Mouse (Mus musculus) T-cell, adult 2 months (primary cell): Measurements from ENCODE around the gene Creb5.

ENCODE experiments used
- DNase-seq: peaks from one replicate; pipeline ENCODE4 v3.0.0; 2022; ENCODE audit warnings: low spot score

Gene Creb5

GRCm38 (mm10) chr6:53592230-53592629, 305.2 kb downstream of the Creb5 start:
- DNase-seq, result no peak

- DNase-seq, result no peak
Observed at GRCm38 (mm10) chr6:53593603-53594002, 306.5 kb downstream of the Creb5 start.

- DNase-seq, result no peak
Observed at GRCm38 (mm10) chr6:53594316-53594715, 307.2 kb downstream of the Creb5 start.

GRCm38 (mm10) chr6:53596402-53596801, 309.3 kb downstream of the Creb5 start:
- DNase-seq, result no peak

GRCm38 (mm10) chr6:53603041-53603440, 316.0 kb downstream of the Creb5 start:
- DNase-seq, result no peak

GRCm38 (mm10) chr6:53603695-53604094, 316.6 kb downstream of the Creb5 start:
- DNase-seq, result no peak

GRCm38 (mm10) chr6:53604386-53604785, 317.3 kb downstream of the Creb5 start:
- DNase-seq, result no peak

GRCm38 (mm10) chr6:53605184-53605583, 318.1 kb downstream of the Creb5 start:
- no peak for DNase-seq

GRCm38 (mm10) chr6:53611451-53611945, 324.4 kb downstream of the Creb5 start:
- DNase-seq, result no peak

- no peak for DNase-seq
Observed at GRCm38 (mm10) chr6:53612681-53613080, 325.6 kb downstream of the Creb5 start.

- no peak for DNase-seq
Observed at GRCm38 (mm10) chr6:53615440-53616211, 328.6 kb downstream of the Creb5 start.

- DNase-seq, result no peak
Observed at GRCm38 (mm10) chr6:53618164-53618563, 331.1 kb downstream of the Creb5 start.

- no peak for DNase-seq
Observed at GRCm38 (mm10) chr6:53619676-53620075, 332.6 kb downstream of the Creb5 start.

GRCm38 (mm10) chr6:53621295-53621694, 334.2 kb downstream of the Creb5 start:
- DNase-seq, result no peak

- no peak for DNase-seq
Observed at GRCm38 (mm10) chr6:53624455-53625276, 337.6 kb downstream of the Creb5 start.

GRCm38 (mm10) chr6:53626044-53626443, 339.0 kb downstream of the Creb5 start:
- no peak for DNase-seq

GRCm38 (mm10) chr6:53628714-53629113, 341.6 kb downstream of the Creb5 start:
- no peak for DNase-seq

GRCm38 (mm10) chr6:53635453-53635852, 348.4 kb downstream of the Creb5 start:
- no peak for DNase-seq

- DNase-seq, result no peak
Observed at GRCm38 (mm10) chr6:53637356-53638351, 350.6 kb downstream of the Creb5 start.

- DNase-seq, result no peak
Observed at GRCm38 (mm10) chr6:53641633-53642605, 354.8 kb downstream of the Creb5 start.
